Mouse (Mus musculus) cerebellum, postnatal 36 days (tissue): ENCODE measurements around the gene Prkg2.
A peak's percentile ranks its signal among the peaks of the same experiment; 100 is the strongest.

ENCODE experiments used
- DNase-seq, 2 experiments: peaks; one replicate each; pipeline ENCODE4 v3.0.0; 2021 to 2022; ENCODE audit warnings: mixed read lengths in 2 of 2

The Prkg2 gene

DNA sequence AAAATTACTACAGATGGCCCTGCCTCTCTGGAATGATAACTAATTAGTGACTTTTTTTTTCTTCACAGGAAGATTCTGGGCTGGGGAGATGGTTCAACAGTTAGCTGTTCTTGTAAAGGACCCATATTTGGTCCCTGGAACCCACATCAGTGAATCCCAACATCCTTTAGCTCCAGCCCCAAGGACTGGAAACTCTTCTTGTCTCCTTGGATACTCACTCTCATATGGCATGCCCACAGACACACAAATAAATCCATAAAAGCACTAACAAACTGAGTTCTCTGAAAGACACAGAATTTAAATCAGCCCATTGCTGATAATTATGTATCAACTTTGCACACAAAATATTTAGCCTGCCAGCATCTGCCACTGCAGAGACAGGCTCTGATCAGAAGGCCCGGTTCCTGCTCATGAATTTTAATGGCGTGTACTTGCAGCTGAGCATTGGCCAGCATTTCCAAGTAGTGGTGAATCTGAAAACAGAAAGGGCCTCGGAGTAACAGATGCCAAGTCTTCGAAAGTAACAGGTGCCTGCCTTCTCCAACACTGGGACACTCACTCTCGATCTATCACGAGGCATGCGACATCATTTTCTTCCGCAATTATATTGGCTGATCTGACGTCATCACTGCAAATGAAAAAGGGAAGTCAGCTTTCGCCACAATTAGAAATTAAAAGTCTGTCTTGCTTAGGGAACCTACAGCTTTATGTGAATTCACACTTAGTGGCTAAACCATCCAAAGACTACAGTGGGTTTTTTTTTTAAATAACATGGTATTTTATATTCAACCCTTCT lies 61.1 kb downstream of the Prkg2 start:
- no peak for DNase-seq

DNA sequence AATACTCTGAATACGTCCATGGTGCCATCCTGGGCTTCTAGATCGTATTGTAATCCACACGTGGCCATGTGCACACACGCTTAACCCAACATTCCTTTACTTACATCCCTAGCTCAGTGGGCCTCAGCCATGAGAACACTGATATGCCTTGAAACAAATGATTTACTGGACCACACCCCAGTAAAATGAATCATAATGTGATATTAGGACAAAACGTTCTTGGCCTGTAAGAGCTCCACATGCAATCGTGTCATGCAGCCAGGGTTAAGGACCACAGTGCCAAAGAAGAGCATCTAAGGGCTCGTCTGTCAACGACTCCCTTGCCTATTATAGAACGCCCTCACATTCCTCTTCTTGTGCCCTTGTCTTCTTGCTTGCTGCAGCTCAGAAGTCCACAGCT lies 70.5 kb downstream of the Prkg2 start:
- DNase-seq: no peak

DNA sequence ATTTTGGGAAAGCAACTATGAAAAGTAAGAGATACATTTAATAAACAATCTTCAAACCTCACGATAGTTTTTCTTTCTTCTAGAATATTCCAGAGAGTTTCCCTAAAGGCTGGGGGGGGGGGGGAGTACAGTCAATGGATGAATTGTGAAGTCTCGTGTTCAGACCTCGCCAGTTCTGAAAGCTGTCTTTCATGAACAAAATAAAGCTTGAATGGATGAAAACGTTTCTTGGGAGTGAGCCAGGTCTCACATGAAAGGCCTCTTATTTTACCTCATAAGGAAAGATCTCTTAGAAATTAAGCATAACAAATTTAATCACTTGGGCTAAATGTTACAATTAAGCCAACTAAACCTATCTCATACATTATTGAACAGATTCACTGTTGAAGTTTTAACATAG lies 72.0 kb downstream of the Prkg2 start:
- DNase-seq: no peak

DNA sequence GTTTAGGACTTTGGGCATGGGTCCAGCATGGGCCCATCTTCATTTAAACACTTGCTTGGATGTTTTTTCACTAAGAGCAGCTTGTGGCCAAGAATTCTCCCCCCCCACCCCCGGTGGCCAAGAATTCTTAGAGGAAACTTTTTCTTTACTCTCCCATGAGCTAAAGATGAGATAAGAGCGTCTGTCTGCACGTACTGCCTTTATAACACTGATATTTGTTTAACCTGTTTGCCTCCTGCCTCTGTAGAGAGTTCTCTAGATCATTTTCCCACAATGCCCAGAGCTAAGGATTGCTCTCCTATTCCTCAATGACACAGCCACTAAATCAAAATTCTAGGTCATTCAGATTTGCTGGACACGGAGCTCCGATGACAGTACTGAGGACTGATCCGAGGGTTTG lies 72.8 kb downstream of the Prkg2 start:
- no peak for DNase-seq

DNA sequence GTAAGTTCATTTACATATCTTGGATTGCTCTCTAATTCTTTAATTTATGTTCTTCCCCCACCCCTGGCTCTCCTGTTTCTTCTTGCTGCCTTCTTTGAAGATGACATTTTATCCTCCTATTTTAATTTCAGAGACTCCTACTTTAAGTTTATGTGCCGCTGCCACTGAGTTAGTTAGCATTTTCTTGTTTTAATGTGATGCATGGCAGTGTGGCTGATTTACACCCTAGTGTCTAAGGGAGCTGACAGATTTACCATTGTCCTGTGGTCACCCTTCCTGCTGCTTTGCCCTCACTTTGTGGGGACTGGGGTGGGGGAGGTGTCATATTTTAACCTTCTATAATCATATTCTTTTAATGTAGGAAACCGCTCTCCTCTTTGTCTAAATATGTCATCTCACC lies 74.7 kb downstream of the Prkg2 start:
- DNase-seq: no peak

DNA sequence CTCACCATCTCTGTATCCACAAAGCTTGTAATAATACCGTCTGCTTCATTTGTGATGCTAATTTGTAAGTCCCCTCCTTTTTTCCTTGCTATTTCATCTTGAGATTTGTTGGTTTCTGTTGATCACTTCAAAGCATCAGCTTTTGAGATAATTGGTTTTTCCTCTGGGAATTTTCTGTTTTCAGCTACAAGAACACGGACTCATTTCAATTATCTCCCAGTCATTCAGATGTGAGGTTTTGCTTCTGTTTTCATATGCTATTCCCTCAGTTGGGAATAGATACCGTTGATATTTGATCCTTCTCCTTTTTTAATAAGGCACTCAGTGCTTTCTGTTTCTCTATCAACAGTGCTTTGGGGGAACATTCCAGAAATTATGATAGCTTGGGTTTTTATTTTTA lies 81.6 kb downstream of the Prkg2 start:
- no peak for DNase-seq

DNA sequence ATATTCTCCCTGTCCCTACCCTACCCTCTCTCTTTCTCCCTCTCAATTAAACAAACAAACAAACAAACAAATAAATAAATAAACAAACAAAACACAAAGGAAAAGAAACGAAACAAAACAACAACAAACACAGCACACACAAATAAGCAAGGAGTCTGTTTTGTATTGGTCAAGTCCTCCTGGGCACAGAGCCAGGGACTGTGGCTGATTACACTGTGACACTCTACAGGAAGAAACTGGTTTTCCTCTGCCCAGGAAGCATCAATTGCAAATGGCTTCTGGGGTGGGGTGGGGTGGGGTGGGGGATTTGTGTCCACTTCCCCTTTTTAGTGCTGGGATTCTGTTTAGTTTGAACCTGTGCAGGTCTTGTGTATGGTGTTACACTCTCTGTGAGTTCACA lies 83.8 kb downstream of the Prkg2 start:
- no peak for DNase-seq

DNA sequence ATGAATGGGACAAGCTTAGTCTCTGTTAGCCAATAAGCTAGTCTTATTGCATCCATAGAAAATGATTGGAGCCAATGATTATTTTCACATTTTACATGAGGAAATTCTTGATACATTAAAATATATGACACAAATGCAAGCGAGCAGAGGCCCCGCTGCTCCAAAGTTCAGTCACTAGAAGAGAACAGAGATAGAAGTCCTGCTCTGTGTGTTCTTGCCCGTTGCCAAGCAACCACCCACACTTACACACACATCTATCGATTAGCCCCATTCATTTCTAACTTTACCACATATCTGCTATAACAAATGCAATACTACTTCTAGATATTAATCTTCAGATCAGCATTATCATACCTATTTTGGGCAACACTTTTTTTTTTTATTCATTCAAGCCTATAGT lies 85.6 kb downstream of the Prkg2 start:
- DNase-seq: no peak

DNA sequence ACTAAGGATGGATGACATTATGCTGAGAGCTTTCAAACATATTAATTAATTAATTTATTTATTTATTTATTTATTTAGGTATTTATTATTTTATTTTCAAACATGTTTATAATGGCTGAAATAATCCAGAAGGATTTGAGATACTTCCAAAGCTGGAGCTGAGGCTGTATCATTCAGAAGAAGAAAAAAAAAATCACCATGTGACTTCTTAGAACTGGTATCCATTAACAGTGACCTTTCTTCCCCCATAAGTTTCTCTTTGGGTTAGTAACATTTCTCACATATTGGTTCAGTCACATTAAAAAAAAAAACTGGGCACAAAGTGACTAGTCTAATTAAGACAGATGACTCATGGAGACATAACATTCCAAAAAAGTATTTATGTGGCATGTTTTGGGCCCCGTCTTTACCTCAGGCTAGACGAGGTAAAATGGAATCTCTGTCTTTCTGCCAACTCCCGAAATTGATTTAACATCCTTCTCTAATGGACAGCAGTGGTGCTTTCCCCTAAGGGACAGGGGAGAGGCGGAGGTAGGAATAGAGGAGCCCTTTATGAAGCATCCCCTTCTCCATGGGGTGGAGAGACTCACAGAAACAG lies 86.6 kb downstream of the Prkg2 start:
- no peak for DNase-seq

DNA sequence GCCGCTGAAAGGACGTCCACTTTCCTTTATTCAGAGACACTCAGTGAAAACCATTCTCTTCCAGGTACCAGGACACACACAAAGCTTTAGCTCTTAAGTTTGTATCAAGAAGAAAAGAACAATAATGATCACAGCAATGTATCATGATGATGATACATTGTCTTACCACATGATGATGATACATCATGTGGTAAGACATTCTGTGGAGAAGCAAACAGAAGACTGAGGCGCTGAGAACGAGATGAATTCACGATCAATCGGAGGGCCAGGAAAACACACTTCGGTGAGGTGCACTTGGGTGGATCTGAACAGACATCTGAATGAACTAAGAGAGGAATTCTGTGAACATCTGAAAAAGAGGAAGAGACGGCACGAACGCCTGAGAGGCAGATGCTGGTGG lies 87.4 kb downstream of the Prkg2 start:
- DNase-seq: no peak

DNA sequence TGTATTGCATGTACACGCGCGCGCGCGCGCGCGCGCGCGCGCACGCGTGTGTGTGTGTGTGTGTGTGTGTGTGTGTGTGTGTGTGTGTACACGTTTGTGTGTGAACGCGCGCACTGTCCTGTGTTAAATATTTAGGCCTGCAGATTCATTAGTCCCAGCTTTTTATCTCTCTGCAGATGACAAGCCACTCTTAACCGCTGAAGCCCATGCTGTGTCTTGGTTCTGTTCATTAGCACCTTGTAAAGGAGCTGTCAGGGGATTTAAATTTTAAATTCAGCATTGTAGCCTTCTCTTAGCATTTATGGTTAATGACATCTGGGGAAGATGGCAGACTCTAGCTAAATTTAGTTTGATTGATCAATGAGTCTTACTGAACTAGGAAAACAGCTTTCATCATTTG lies 90.5 kb downstream of the Prkg2 start:
- DNase-seq: no peak

DNA sequence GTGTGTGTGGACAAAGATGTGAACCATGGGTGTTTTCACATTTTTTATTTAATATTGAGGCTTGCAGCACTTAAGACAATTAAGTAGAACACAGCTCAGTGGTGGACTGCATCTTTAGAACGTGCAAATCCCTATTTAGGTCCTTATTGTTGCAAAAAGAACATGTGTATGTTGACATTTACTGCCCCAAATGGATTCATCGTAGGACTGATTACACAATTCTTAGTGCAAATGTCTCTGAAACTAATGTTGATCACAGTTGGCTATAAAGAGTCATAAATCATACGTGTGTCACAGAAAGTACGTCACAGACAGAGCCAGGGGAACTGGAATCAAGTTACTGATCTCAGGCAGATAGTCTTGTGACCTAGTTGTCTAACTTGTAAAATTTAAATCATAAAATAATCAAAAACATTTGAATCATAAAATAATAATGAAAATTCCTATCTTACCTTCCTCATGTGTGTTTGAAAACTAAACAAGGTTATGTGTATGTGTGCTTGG lies 91.0 kb downstream of the Prkg2 start:
- DNase-seq: no peak

DNA sequence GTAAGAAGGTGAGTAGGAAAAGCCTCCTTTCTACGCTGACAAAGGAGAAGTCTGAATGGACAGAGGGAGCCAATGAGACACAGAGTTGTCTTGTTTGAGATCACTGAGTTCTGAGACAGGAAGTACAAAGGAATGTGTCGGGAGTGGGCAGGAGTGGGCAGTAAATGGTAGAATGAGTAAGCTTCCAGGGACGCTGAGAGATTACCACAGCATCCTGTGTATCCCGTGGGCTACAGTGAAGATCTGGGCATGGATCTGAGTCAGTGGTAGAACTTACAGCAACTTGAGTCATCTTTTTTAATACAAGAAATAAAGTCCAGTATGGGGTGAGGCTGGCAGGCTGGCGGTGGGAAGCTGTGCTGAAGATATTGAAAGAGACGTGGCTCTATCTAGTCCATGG lies 93.4 kb downstream of the Prkg2 start:
- DNase-seq: no peak

DNA sequence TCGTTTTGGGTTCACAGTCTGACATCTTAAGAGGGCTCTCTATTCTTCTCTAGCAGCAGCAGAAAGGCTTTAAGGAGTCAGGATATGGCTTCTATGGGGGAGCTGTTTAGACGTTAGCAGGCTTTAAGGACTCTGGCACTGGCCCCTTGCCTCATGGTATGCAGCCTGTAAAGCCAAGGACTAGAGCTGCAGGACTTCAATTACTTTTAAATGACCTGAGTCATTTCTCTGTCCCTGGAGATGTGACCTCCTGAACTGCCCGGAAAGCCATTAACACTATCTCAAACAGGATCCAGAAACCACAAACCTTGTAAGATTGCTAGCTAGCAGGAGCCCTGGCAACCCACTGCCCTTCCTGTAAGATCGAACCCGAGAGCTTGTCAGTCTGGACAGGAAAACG lies 96.4 kb downstream of the Prkg2 start:
- DNase-seq: no peak

DNA sequence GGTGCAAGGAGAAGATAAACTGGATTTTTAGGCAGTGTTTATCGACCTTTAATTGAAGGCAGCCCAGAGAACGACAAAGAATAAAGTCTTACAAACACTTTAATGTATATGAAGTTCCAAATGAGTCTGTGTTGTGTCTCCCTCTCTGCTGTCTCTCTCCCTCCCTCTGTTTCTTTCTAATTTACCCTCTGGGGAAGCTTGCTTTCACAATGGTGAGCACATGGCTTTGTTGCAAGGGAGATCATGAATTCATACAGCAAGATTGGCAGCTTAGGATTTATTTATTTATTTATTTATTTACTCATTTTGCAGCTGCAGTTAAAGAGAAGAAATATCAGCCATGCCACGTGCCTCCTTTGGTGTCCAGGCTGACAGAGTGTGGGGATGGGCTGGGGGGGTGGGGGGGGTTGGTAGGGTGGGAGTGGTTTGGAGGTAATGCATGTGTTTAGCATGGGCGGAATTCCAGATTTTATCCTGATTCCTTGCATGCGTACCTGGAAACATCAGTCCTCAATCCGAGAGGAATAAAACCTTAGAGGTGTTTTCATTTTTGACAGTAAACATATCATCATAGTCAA lies 97.4 kb downstream of the Prkg2 start:
- DNase-seq: no peak

DNA sequence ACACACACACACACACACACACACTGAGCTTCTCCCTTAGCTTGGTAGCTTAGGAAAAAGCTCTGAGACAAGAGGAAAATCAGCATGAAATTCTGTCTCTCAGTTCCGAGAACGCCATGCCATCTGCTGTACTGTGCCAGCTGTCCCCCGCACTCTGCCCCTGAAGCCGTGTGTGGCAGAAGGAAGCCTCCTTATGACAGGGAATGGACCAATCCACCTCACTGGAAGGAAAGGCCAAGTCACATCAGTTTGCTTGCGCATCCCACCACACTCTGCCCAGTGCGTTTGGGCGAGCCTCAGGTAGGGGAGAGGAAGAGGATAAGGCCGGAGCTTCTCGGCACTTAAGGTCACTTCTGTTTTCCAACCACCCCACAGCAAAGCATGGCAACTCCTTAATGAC lies 98.0 kb downstream of the Prkg2 start:
- no peak for DNase-seq

DNA sequence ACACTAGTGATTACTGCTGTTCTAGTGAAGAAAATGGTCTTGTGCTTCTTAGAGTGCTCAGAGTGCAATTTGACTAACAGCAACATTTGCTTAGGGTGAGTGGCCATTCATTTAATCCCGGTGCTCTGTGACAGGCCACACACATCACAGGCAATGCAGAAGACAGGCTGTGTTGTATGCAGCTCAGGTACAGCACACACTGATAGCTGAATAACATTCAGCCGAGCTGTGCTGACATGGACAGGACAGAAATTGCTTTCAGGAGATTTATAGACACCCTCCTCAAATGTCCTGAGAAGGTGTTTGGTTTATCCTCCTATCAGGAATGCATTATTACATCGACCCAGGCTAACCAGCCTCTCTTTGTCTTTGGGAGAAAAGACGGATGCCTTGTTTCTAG lies 99.3 kb downstream of the Prkg2 start:
- DNase-seq: no peak

DNA sequence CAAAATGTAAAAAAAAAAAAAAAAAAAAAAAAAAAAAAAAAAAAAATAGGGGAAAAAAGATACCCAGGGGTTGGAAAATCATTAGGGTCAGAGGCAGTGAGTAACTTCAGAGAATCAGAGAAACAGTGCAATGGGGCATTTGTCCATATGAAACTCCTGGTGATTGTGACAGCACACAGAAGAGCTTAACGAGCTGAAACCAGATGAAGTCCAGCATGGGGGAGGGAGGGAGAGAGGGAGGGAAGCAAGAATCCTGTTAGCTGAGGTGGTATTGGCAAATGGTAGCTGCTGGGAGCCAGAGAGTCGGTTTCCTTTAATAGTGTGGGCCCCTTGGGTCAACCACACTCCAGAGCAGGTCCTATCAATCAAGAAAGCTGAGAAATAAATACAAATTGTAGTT lies 100.5 kb downstream of the Prkg2 start:
- no peak for DNase-seq

DNA sequence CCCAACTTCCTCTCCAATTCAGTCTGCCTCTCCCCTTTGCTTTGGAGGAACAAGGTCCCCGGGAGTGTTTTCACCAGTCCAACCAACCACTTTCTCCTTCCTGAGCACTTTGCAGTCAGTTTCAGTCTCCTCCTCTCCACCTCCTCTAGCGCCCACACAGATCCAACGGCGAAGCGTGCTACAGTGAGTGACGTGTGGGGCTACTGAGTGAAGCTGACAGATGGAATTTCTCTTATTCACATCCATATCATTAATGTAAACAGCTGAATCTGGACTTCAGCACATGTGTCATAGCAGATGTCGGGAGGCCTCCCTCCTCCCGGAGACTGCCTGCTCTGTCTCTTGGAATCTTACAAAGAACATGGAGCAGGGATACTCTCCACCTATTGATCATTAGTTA lies 101.2 kb downstream of the Prkg2 start:
- no peak for DNase-seq

DNA sequence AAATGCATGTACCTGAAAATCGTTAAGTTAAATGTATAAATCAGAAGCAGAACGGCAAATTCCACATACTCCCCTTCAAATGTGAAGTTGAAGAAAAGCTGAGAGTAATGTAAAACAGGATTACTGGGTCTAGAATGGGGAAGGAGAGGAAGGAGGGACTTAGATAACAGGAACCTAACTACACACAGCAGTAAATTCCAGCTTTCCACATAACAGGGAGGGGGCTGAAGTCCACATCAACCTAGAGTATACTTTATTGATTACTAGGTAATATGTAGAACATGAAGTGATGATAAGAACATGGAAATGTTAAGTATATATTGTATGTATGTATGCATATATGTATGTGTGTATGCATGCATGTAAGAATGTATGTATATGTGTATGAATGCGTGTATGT lies 114.2 kb downstream of the Prkg2 start:
- DNase-seq: no peak

DNA sequence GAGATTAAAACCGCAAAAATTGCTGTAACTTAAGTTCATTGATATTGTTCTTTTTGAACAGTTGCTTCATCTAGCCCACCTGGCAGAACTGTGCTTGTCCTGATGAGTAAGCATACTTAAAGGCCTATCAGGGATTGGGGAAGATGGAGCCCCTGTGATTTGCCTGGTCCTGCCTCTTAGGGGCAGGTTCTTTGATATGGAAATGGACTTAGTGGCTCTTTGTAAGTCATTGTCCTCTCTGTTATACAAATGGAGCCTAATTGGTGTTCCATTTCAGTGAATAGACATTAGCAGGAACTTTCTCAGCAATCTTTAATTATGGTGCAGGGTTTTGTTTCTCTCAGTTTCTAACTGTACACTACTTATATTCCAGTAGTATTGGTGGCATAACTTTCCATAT lies 115.5 kb downstream of the Prkg2 start:
- no peak for DNase-seq

DNA sequence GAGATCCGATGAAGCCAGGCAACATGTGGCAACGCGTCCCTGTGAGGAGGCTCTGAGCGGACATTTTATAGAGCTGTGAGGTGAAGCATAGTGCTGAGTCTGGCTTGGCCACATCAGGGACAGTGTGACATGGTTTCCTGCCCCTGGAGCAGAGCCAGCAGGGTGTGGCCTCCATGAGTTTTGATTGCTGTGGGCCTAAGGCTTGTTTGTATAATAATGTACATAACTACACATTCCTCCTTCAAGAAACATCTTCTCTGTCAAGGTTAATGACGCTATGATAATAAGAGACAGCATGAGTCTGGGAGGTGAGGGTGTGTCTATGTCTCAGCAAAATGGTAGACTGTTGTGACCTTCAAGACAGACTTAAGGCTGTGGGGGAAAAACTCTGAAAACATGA lies 118.4 kb downstream of the Prkg2 start:
- no peak for DNase-seq

DNA sequence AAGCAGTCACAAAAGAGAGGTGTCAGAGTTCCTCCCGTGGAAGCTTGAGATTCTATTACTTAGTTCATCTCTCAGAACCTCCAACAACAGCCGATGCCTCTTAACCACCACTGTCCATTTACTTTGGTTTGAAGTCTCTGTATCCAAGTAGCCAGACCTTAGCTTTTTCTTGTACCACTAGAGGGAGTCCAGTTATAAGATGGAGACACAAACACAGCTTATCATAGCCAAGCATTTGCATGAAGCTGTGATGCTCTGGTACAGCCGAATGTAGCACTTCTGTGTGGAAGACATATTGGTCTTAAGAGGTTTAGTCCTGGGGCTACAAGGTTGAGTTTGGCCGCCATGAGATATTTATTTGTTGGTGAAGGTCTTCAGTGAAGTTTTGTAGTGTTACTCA lies 134.8 kb downstream of the Prkg2 start:
- no peak for DNase-seq

DNA sequence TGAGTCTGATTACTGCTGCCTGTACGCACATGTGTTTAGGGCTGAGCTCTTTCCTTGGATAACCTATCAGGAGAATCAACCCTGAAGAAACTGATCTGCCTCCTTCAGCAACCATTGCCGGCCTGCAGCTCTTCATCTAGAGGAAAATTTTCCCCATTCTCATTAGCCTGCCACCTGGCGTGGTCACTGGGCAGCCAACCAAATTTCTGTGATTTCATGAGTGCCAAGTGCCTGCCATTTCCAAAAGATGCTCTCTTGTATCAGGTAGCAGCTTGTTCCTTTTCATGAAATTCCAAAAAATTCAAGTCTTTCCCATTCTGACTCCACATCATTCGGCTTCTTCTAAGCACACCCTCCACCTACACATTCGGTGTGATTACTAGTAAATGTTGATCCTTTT lies 136.2 kb downstream of the Prkg2 start:
- DNase-seq: peak; percentile 55 to 63

DNA sequence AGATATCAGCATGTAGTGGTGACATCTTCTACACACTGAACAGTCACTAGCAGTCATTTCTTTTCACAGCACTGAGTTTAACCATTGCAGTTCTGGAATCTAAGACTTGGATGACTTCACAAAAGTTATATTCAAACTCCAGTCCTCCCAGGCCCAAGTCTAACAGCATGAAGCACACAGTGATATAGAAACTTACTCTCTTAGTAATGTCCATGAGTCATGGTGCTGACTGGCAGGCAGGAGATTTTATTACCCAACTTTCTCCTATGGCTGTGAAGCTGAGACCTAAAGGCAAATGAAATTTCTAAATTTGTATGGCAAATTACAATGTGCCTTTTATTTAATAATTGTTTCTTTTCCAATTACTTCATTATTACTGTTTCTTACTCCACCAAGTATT lies 139.2 kb downstream of the Prkg2 start:
- DNase-seq: no peak
